Mouse (Mus musculus) small intestine, adult 2 months (tissue): ENCODE results near the gene Fmn2.

Experiments
- CTCF ChIP-seq: fragments of 200-500 bp; IDR thresholded peaks from 2 replicates; pipeline ENCODE4 v1.5.1; 2012; ENCODE audit warnings: low read depth, mild to moderate bottlenecking, control low read depth, inconsistent platforms, low read length, moderate library complexity, mixed read lengths; ENCODE audit not compliant: insufficient replicate concordance, insufficient read length; ENCODE audit errors: extremely low read depth
- POLR2A ChIP-seq: fragments of 200-500 bp; IDR thresholded peaks from 2 replicates; pipeline ENCODE4 v1.6.1; 2012; ENCODE audit warnings: low read depth, mild to moderate bottlenecking, control low read depth, inconsistent platforms, low read length, moderate library complexity

DNA sequence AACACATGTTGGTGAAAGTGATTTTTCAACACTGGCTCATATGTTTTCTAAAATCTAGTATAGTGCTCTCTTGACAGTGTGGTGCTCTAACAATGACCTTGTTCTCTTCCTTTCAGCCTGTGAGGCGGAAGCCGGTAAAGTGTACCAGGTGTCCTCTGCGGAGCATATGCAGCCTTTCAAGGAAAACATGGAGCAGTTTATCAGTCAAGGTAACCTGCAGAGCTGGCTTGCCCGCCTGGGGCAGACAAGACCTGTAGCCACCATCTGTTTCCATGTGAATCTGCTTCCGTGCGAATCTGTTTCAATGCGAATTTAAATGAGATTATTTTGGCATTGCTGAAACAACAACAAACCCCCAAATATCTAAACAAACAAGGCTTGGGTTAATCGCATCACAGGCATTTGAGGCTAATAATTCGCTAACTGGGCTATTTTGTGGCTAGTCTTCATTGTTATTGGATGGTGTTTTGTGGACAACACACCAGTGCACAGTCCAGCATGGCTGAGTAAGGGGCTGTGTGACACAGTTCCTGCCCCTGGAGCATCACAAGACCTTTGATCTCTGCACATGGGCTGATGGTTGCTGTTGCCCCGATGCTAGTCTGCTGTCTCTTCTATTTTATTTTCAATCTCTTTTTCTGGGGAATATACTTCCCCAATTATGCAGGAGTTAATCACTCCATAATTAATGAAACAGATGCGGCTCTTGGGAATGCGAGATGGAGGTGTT, 218.3 kb downstream of the Fmn2 start:
- TF ChIP-seq POLR2A (no peak), CTCF (no peak)
